Mouse (Mus musculus): ENCODE measurements at regions not wholly inside any gene's neighbourhood (a gene's known extent, or its start where the extent isn't known, plus 50 kb on each side); places are given as distances from the start of the nearest gene placed in this dataset.

- no peak for TF ChIP-seq CTCF (IDR thresholded peaks at IDR 0.05; ENCODE audit: low read depth)
- Histone ChIP-seq H3K9ac (replicated peaks; ENCODE audit: low read length) (no peak overlapping the region), H3K4me3 (ENCODE audit: low read length) (no peak overlapping the region), H3K27ac (no peak overlapping the region), H3K9me3 (ENCODE audit: low read length) (no peaks in the 10 kb centered on the region), H3K4me2 (ENCODE audit: low read depth, low read length) (no peak overlapping the region), H3K36me3 (ENCODE audit: insufficient read depth, low read length) (no peaks in the 10 kb centered on the region), H3K27me3 (ENCODE audit: insufficient read depth, low read length) (no peaks in the 10 kb centered on the region), H3K4me1 (ENCODE audit: insufficient read depth, low read length) (no peaks in the 10 kb centered on the region)
- WGBS, result 67% methylated on average over 2 of the region's 2 CpGs
- ATAC-seq, result no peak
- DNase-seq (ENCODE audit: low spot score), result no peak
These were observed 118.6 kb upstream of the Abcb5 start for GRCm38 (mm10) chr12:119084814-119085213.

- Histone ChIP-seq H3K4me2 (ENCODE audit: low read depth, low read length) (no peak overlapping the region), H3K27me3 (ENCODE audit: insufficient read depth, low read length) (no peaks in the 10 kb centered on the region), H3K9me3 (ENCODE audit: low read length) (no peaks in the 10 kb centered on the region), H3K4me3 (ENCODE audit: low read length) (no peak overlapping the region), H3K4me1 (ENCODE audit: insufficient read depth, low read length) (no peaks in the 10 kb centered on the region), H3K36me3 (ENCODE audit: insufficient read depth, low read length) (no peaks in the 10 kb centered on the region), H3K9ac (replicated peaks; ENCODE audit: low read length) (no peak overlapping the region), H3K27ac (no peak overlapping the region)
- DNase-seq (ENCODE audit: low spot score) (no peak), ATAC-seq (no peak)
- TF ChIP-seq CTCF (IDR thresholded peaks at IDR 0.05; ENCODE audit: low read depth), result no peak
These were observed 116.6 kb upstream of the Abcb5 start for GRCm38 (mm10) chr12:119082781-119083180.

- Histone ChIP-seq H3K4me2 (ENCODE audit: low read depth, low read length) (no peak overlapping the region), H3K9ac (replicated peaks; ENCODE audit: low read length) (no peak overlapping the region), H3K9me3 (ENCODE audit: low read length) (no peaks in the 10 kb centered on the region), H3K27ac (no peak overlapping the region), H3K27me3 (ENCODE audit: insufficient read depth, low read length) (no peaks in the 10 kb centered on the region), H3K4me3 (ENCODE audit: low read length) (no peak overlapping the region), H3K4me1 (ENCODE audit: insufficient read depth, low read length) (no peaks in the 10 kb centered on the region), H3K36me3 (ENCODE audit: insufficient read depth, low read length) (no peaks in the 10 kb centered on the region)
- no peak for TF ChIP-seq CTCF (IDR thresholded peaks at IDR 0.05; ENCODE audit: low read depth)
- WGBS, result 64% methylated on average over 1 of the region's 1 CpGs
- no peak for DNase-seq (ENCODE audit: low spot score)
- no peak for ATAC-seq
These were observed 109.6 kb upstream of the Abcb5 start for GRCm38 (mm10) chr12:119075825-119076224.

- Histone ChIP-seq H3K9me3 (ENCODE audit: low read length) (no peaks in the 10 kb centered on the region), H3K36me3 (ENCODE audit: insufficient read depth, low read length) (no peaks in the 10 kb centered on the region), H3K27ac (no peak overlapping the region), H3K4me3 (ENCODE audit: low read length) (no peak overlapping the region), H3K4me1 (ENCODE audit: insufficient read depth, low read length) (no peaks in the 10 kb centered on the region), H3K9ac (replicated peaks; ENCODE audit: low read length) (no peak overlapping the region), H3K4me2 (ENCODE audit: low read depth, low read length) (no peak overlapping the region), H3K27me3 (ENCODE audit: insufficient read depth, low read length) (no peaks in the 10 kb centered on the region)
- peak; percentile 12 for DNase-seq (ENCODE audit: low spot score)
- ATAC-seq, result peak; percentile 62
- no peak for TF ChIP-seq CTCF (IDR thresholded peaks at IDR 0.05; ENCODE audit: low read depth)
- WGBS, result 16% methylated on average over 2 of the region's 2 CpGs
These were observed 108.7 kb upstream of the Abcb5 start for GRCm38 (mm10) chr12:119074742-119075478.

- Histone ChIP-seq H3K9me3 (ENCODE audit: low read length) (no peaks in the 10 kb centered on the region), H3K36me3 (ENCODE audit: insufficient read depth, low read length) (no peaks in the 10 kb centered on the region), H3K9ac (replicated peaks; ENCODE audit: low read length) (no peak overlapping the region), H3K4me3 (ENCODE audit: low read length) (no peak overlapping the region), H3K27ac (no peak overlapping the region), H3K4me1 (ENCODE audit: insufficient read depth, low read length) (no peaks in the 10 kb centered on the region), H3K27me3 (ENCODE audit: insufficient read depth, low read length) (no peaks in the 10 kb centered on the region), H3K4me2 (ENCODE audit: low read depth, low read length) (no peak overlapping the region)
- DNase-seq (ENCODE audit: low spot score), result no peak
- no peak for TF ChIP-seq CTCF (IDR thresholded peaks at IDR 0.05; ENCODE audit: low read depth)
- no peak for ATAC-seq
These were observed 107.9 kb upstream of the Abcb5 start for GRCm38 (mm10) chr12:119074147-119074546.

- no peak overlapping the region for H3K4me2 ChIP-seq (ENCODE audit: low read depth, low read length)
- no peaks in the 10 kb centered on the region for H3K9me3 ChIP-seq (ENCODE audit: low read length)
- H3K9ac ChIP-seq (replicated peaks; ENCODE audit: low read length), result no peak overlapping the region
- TF ChIP-seq CTCF (IDR thresholded peaks at IDR 0.05; ENCODE audit: low read depth), result no peak
- 66% methylated on average over 1 of the region's 1 CpGs for WGBS
- H3K27me3 ChIP-seq (ENCODE audit: insufficient read depth, low read length), result no peaks in the 10 kb centered on the region
- H3K27ac ChIP-seq, result no peak overlapping the region
- ATAC-seq (no peak), DNase-seq (ENCODE audit: low spot score) (no peak)
- no peaks in the 10 kb centered on the region for H3K36me3 ChIP-seq (ENCODE audit: insufficient read depth, low read length)
- no peaks in the 10 kb centered on the region for H3K4me1 ChIP-seq (ENCODE audit: insufficient read depth, low read length)
- H3K4me3 ChIP-seq (ENCODE audit: low read length), result no peak overlapping the region
These were observed 104.7 kb upstream of the Abcb5 start for GRCm38 (mm10) chr12:119070963-119071362.

- Histone ChIP-seq H3K27ac (no peak overlapping the region), H3K9me3 (ENCODE audit: low read length) (no peaks in the 10 kb centered on the region), H3K9ac (replicated peaks; ENCODE audit: low read length) (no peak overlapping the region), H3K4me1 (ENCODE audit: insufficient read depth, low read length) (no peaks in the 10 kb centered on the region), H3K4me3 (ENCODE audit: low read length) (no peak overlapping the region), H3K36me3 (ENCODE audit: insufficient read depth, low read length) (no peaks in the 10 kb centered on the region), H3K4me2 (ENCODE audit: low read depth, low read length) (no peak overlapping the region), H3K27me3 (ENCODE audit: insufficient read depth, low read length) (no peaks in the 10 kb centered on the region)
- DNase-seq (ENCODE audit: low spot score) (no peak), ATAC-seq (no peak)
- no peak for TF ChIP-seq CTCF (IDR thresholded peaks at IDR 0.05; ENCODE audit: low read depth)
- WGBS, result 21% methylated on average over 1 of the region's 1 CpGs
These were observed 104.2 kb upstream of the Abcb5 start for GRCm38 (mm10) chr12:119070446-119070845.

Data from hindbrain, postnatal 0 days (tissue).